Mouse (Mus musculus) bone marrow macrophage, adult 2 months (primary cell): ENCODE results near the gene Parva.

Source experiments
- CTCF ChIP-seq: IDR thresholded peaks from 2 replicates; pipeline ENCODE4 v1.5.1; 2012; ENCODE audit warnings: low read depth, mild to moderate bottlenecking, low read length, moderate library complexity
- POLR2A ChIP-seq: IDR thresholded peaks from 2 replicates; pipeline ENCODE4 v1.6.1; 2012; ENCODE audit warnings: mild to moderate bottlenecking, low read depth, low read length, borderline replicate concordance

DNA sequence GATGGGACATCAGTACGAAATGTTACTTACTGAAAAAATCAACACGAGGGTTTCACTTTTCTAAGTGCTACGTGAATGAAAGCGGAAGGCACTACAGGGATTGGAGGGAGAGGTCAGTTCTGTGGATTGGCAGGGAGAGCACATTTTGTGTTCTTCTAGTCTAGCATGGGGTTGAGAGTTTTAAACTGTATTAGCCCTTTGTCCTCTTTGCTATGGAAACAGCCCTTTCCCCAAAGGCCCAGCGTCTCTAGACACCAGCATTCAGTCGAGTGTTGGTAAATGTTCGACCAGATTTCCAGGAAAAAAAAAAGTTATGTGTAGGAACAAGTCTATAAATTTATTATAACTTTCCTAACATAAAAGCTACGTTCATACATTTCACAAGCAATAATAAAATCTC, 68.6 kb downstream of the Parva start:
- TF ChIP-seq CTCF (no peak), POLR2A (no peak)
